Mouse (Mus musculus): ENCODE data around the gene D16Ertd472e. TPM values are rescaled to one million over a fixed set of nuclear protein-coding genes. Genes with fewer than 3 reads are reported as not detected.

D16Ertd472e gene
- polyA plus RNA-seq, 1 experiment from 2014 or later, result 15.0 TPM

- Histone ChIP-seq H3K27me3 (ENCODE audit: insufficient read depth, poor library complexity, severe bottlenecking) (no peaks in the 10 kb centered on the region), H3K36me3 (no peaks in the 10 kb centered on the region), H3K4me3 (no peak overlapping the region), H3K9me3 (no peaks in the 10 kb centered on the region), H3K4me1 (replicated peaks) (0 out of 2 replicates have a peak, but pooled peaks cover 8% of the 10 kb centered on the region), H3K27ac (no peak overlapping the region)
- DNase-seq (ENCODE audit: low spot score), result no peak
- WGBS, result 78% methylated on average over 11 of the region's 11 CpGs
Observed at GRCm38 (mm10) chr16:78585664-78586397, 9.3 kb upstream of the D16Ertd472e start.

GRCm38 (mm10) chr16:78585163-78585562 is 8.7 kb upstream of the D16Ertd472e start:
- no peak overlapping the region for H3K27ac ChIP-seq
- 84% methylated on average over 4 of the region's 4 CpGs for WGBS

GRCm38 (mm10) chr16:78583968-78584367 is 7.5 kb upstream of the D16Ertd472e start:
- no peak overlapping the region for H3K4me3 ChIP-seq
- DNase-seq (ENCODE audit: low spot score), result no peak
- H3K36me3 ChIP-seq, result no peaks in the 10 kb centered on the region
- no peaks in the 10 kb centered on the region for H3K27me3 ChIP-seq (ENCODE audit: insufficient read depth, poor library complexity, severe bottlenecking)
- H3K4me1 ChIP-seq (replicated peaks), result 0 out of 2 replicates have a peak, but pooled peaks cover 8% of the 10 kb centered on the region
- WGBS, result 95% methylated on average over 4 of the region's 4 CpGs
- no peaks in the 10 kb centered on the region for H3K9me3 ChIP-seq
- no peak overlapping the region for H3K27ac ChIP-seq

More at GRCm38 (mm10) chr16:78585163-78585562, 8.7 kb upstream of the D16Ertd472e start:
- Histone ChIP-seq H3K27me3 (ENCODE audit: insufficient read depth, poor library complexity, severe bottlenecking) (no peaks in the 10 kb centered on the region), H3K36me3 (no peaks in the 10 kb centered on the region), H3K9me3 (no peaks in the 10 kb centered on the region), H3K4me3 (no peak overlapping the region), H3K4me1 (replicated peaks) (0 out of 2 replicates have a peak, but pooled peaks cover 8% of the 10 kb centered on the region)
- DNase-seq (ENCODE audit: low spot score), result no peak

GRCm38 (mm10) chr16:78580387-78580786 is 3.9 kb upstream of the D16Ertd472e start:
- H3K4me1 ChIP-seq (replicated peaks), result peaks cover 10% of the 10 kb centered on the region; the same call in 1 of the 2 replicates
- H3K27me3 ChIP-seq (ENCODE audit: insufficient read depth, poor library complexity, severe bottlenecking), result no peaks in the 10 kb centered on the region
- H3K9me3 ChIP-seq, result no peaks in the 10 kb centered on the region
- no peak overlapping the region for H3K27ac ChIP-seq
- WGBS, result 94% methylated on average over 7 of the region's 7 CpGs
- H3K36me3 ChIP-seq, result no peaks in the 10 kb centered on the region
- no peak overlapping the region for H3K4me3 ChIP-seq
- no peak for DNase-seq (ENCODE audit: low spot score)

GRCm38 (mm10) chr16:78579386-78579785 is 2.9 kb upstream of the D16Ertd472e start:
- peaks cover 19% of the 10 kb centered on the region for H3K4me1 ChIP-seq (replicated peaks)
- WGBS, result 85% methylated on average over 4 of the region's 4 CpGs

GRCm38 (mm10) chr16:78577085-78577671 is 670 bp upstream of the D16Ertd472e start:
- DNase-seq (ENCODE audit: low spot score), result no peak
- H3K4me3 ChIP-seq, result peak overlapping the region; percentile 81
- WGBS, result 20% methylated on average over 14 of the region's 14 CpGs
- peaks cover 15% of the 10 kb centered on the region for H3K36me3 ChIP-seq
- H3K27me3 ChIP-seq (ENCODE audit: insufficient read depth, poor library complexity, severe bottlenecking), result no peaks in the 10 kb centered on the region
- peak overlapping the region; percentile 97 for H3K27ac ChIP-seq
- H3K9me3 ChIP-seq, result no peaks in the 10 kb centered on the region
- peaks cover 30% of the 10 kb centered on the region for H3K4me1 ChIP-seq (replicated peaks)

More at GRCm38 (mm10) chr16:78579386-78579785, 2.9 kb upstream of the D16Ertd472e start:
- no peak overlapping the region for H3K4me3 ChIP-seq
- DNase-seq (ENCODE audit: low spot score), result no peak
- H3K9me3 ChIP-seq, result no peaks in the 10 kb centered on the region
- H3K27me3 ChIP-seq (ENCODE audit: insufficient read depth, poor library complexity, severe bottlenecking), result no peaks in the 10 kb centered on the region
- no peaks in the 10 kb centered on the region for H3K36me3 ChIP-seq
- no peak overlapping the region for H3K27ac ChIP-seq

GRCm38 (mm10) chr16:78575852-78576477 is 543 bp downstream of the D16Ertd472e start:
- peaks cover 30% of the 10 kb centered on the region for H3K4me1 ChIP-seq (replicated peaks)
- under 1% methylated on average over 41 of the region's 41 CpGs for WGBS
- no peaks in the 10 kb centered on the region for H3K27me3 ChIP-seq (ENCODE audit: insufficient read depth, poor library complexity, severe bottlenecking)
- no peaks in the 10 kb centered on the region for H3K9me3 ChIP-seq
- H3K4me3 ChIP-seq, result peak overlapping the region; percentile 81
- DNase-seq (ENCODE audit: low spot score), result no peak
- peaks cover 18% of the 10 kb centered on the region for H3K36me3 ChIP-seq
- peak overlapping the region; percentile 97 for H3K27ac ChIP-seq

- H3K4me3 ChIP-seq, result peak overlapping the region; percentile 81
- DNase-seq (ENCODE audit: low spot score), result no peak
- H3K9me3 ChIP-seq, result no peaks in the 10 kb centered on the region
- no peaks in the 10 kb centered on the region for H3K27me3 ChIP-seq (ENCODE audit: insufficient read depth, poor library complexity, severe bottlenecking)
- peaks cover 18% of the 10 kb centered on the region for H3K36me3 ChIP-seq
- H3K4me1 ChIP-seq (replicated peaks), result peaks cover 30% of the 10 kb centered on the region
- 42% methylated on average over 4 of the region's 4 CpGs for WGBS
- H3K27ac ChIP-seq, result peak overlapping the region; percentile 97
Observed at GRCm38 (mm10) chr16:78575190-78575851, 1.2 kb downstream of the D16Ertd472e start.

- H3K36me3 ChIP-seq, result peaks cover 18% of the 10 kb centered on the region
- DNase-seq (ENCODE audit: low spot score), result no peak
- H3K27me3 ChIP-seq (ENCODE audit: insufficient read depth, poor library complexity, severe bottlenecking), result no peaks in the 10 kb centered on the region
- no peaks in the 10 kb centered on the region for H3K9me3 ChIP-seq
- H3K4me1 ChIP-seq (replicated peaks), result peaks cover 30% of the 10 kb centered on the region
- peak overlapping the region; percentile 81 for H3K4me3 ChIP-seq
- H3K27ac ChIP-seq, result 0 out of 2 replicates have a peak overlapping the region, but pooled peaks have one; percentile 23
- 75% methylated on average over 6 of the region's 6 CpGs for WGBS
Observed at GRCm38 (mm10) chr16:78574241-78574640, 2.3 kb downstream of the D16Ertd472e start.

GRCm38 (mm10) chr16:78573016-78573415 is 3.5 kb downstream of the D16Ertd472e start:
- Histone ChIP-seq H3K9me3 (no peaks in the 10 kb centered on the region), H3K4me1 (replicated peaks) (peaks cover 30% of the 10 kb centered on the region), H3K36me3 (peaks cover 18% of the 10 kb centered on the region), H3K4me3 (no peak overlapping the region), H3K27ac (no peak overlapping the region), H3K27me3 (ENCODE audit: insufficient read depth, poor library complexity, severe bottlenecking) (no peaks in the 10 kb centered on the region)
- WGBS, result 69% methylated on average over 4 of the region's 4 CpGs
- DNase-seq (ENCODE audit: low spot score), result no peak

- Histone ChIP-seq H3K4me1 (replicated peaks) (peaks cover 3% of the 10 kb centered on the region; the same call in 1 of the 2 replicates), H3K9me3 (no peaks in the 10 kb centered on the region), H3K4me3 (no peak overlapping the region), H3K27ac (no peak overlapping the region), H3K36me3 (peaks cover 58% of the 10 kb centered on the region), H3K27me3 (ENCODE audit: insufficient read depth, poor library complexity, severe bottlenecking) (no peaks in the 10 kb centered on the region)
- 86% methylated on average over 13 of the region's 13 CpGs for WGBS
- no peak for DNase-seq (ENCODE audit: low spot score)
Observed at GRCm38 (mm10) chr16:78564110-78564821, 12.2 kb downstream of the D16Ertd472e start.
